Mouse (Mus musculus) thymus, postnatal 14 days (tissue): ENCODE measurements around the gene Mrnip.
A peak's percentile ranks its signal among the peaks of the same experiment; 100 is the strongest.

Source experiments
- DNase-seq: peaks from one replicate; pipeline ENCODE4 v3.0.0; 2021

The Mrnip gene

DNA sequence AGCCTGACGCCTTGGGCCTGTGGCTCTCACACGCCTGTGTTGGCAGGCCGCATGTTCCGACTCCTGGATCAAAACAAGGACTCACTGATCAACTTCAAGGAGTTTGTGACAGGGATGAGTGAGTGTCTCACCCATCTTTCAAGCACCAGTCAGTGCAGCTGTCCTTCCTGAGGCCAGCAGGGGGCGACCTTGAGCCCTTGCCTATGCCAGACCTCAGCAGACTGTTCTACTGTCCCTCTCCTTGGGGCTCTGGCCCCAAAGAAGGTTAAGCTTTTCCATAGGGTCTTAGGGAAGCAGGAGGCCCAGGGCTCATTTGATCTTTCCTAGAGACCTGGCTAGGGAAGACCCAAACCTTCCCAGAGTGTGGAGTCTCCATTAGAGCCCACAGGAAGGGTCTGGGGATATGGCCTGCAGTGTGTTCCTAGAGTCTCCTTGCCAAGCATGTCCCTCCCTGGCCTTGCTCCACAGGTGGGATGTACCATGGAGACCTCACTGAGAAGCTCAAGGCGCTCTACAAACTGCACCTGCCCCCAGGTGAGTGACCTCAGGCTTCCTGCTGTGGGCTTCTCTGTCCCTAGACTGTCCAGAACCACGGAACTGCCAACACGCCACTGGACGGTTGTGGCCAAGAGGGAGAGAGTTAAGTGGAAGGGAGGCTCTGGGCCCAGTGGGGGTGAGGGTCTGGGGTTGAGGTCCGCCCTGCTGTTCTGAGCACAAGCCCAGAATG lies 12.5 kb upstream of the Mrnip start:
- peak; percentile 58 for DNase-seq

DNA sequence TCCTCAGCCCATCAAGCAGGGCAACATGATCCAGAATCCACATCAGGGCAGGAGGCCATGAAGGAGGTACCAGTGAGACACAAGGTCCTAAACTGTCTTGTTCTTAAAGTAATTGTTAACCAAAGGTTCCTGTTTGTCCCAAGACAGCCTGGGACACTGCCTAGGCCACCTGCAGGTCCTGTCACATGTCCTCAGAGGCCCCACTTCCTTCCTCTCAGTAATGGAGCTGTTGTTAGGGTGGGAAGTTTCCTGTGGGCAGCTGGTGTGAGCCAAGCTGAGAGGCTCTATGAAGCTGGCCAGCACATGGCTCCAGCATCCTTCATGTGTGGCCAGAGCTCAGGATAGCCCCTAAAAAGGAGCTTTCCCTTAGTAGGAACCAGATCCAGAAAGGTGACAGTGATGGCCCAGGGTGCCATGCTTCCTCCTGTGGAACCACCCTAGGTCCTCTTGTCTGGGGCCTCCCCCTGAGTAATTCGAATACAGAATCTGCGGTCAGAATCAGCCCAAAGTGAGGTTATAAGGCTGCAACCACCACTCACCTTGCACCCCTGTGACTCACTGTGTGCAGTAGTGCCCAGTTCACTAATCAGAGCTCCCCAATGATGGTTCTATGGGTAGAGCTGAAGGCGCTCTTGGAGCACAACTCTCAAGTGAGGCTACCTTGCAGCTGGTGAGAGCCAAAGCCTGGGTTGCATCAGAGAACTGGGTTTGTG lies 11.8 kb upstream of the Mrnip start:
- DNase-seq: no peak

DNA sequence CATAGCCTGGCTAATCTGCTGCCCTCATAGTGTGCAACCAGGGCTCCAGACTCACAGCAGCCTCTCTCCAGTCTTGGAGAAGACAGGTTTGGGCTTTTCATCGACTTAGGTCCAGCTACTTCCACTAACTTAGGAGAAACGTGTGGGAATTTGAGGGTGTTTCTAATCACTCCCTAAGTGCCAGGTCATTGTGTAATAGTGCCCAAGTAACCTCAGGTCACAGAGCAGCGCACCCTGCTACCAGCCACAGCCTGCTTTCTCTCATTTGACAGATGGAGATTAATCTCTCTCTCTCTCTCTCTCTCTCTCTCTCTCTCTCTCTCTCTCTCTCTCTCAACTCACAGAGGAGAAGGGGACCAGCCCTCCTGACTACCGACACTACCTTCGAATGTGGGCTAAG lies 5.9 kb upstream of the Mrnip start:
- no peak for DNase-seq

DNA sequence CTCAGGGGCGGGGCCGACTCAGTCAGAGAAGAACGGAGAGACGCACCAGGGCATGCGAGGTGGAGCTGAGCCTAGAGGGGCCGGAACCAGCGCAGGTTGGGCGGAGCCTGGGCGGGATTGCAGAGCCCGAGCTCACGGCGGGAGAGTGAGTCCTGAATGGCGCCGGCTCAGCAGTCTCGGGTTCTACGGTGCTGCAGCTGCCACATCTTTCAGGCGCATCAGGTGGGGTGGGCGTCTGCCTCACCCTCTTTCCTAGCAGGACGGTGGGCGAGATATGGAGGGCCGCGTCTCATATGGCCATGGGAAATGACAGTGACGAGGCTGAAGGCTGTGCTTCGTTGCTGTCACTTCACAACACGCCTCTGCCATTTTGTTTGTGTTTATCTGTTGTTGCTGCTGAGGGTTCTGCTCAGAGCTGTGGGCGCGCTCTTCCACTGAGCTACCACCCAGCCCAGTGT lies 515 bp downstream of the Mrnip start:
- peak; percentile 98 for DNase-seq

DNA sequence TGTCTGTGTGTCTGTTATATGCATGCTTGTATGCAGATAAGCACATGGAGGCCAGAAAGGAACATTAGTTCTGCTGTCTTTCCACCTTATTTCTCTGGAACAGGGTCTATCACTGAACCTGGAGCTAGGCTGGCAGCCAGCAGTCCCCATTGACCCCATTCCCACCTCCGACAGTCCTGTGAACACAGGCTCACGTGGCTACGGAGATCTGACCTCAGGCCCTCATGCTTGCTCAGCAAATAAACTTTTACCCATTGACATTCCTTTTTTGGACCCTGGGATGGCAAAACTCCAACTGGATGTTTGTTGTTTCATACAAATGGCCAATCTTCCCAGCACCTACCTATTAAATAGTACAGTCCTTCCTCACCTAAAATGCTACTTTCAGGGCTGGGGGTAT lies 2.1 kb downstream of the Mrnip start:
- no peak for DNase-seq

DNA sequence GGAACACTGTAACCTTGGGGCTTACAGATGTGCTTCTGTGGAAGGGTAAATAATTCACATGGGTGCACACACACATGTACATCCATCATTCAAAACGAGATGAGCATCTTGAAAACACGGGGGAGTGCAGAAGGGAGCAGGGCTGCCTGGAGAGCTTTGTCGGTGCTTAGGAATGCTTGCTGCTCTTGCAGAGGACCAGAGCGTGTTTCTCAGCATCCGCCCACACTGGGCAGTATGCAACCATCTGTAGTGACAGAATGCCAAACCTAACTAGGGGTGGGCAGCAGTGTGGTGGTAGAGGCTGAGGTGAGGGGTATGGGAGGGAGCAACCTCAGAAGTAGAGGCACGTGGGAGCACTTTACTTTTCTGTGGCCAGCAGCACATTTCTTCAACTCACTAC lies 2.9 kb downstream of the Mrnip start:
- no peak for DNase-seq

DNA sequence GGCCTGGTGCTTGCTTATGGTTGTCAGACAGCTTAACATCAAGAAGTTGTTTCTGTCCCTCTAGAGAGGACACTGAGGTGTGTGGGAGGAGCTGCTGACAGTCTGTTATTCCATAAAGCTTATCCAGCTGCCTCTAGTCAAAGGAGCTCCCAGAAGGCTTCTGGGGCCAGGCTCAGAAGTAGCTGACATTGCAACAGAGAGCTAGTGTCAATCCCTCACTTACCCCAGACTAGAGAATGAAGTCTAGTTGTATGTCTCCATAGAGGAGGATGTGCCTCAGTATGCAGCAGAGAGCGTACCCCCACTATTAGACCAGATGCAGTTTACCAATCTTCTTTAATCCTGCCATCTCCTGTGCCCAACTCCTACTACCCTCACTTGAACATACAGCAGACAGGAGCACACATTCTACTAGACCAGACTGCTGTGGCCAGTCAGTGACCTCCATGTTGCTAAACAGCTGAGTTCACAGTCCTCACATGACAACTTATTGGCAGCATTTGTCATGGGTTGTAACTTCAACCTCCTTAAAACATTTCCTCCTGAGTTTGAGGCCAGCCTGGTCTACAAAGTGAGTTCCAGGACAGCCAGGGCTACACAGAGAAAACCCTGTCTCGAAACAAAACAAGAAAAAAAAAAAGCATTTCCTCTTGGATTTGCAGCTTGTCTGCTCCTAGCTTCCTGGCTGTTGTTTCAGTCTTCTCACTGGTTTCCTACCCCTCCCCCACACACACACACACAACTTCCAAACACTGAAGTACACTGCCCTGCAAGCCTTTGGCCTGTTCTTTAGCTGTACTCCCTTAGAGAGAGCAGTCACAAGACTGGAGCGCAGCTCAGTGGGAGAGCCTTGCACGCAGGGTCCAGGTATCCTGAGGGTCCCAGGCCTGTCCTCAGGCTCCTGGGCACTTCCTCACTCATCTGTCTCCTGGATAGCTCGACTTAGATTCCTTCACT lies 4.6 kb downstream of the Mrnip start:
- DNase-seq: no peak

DNA sequence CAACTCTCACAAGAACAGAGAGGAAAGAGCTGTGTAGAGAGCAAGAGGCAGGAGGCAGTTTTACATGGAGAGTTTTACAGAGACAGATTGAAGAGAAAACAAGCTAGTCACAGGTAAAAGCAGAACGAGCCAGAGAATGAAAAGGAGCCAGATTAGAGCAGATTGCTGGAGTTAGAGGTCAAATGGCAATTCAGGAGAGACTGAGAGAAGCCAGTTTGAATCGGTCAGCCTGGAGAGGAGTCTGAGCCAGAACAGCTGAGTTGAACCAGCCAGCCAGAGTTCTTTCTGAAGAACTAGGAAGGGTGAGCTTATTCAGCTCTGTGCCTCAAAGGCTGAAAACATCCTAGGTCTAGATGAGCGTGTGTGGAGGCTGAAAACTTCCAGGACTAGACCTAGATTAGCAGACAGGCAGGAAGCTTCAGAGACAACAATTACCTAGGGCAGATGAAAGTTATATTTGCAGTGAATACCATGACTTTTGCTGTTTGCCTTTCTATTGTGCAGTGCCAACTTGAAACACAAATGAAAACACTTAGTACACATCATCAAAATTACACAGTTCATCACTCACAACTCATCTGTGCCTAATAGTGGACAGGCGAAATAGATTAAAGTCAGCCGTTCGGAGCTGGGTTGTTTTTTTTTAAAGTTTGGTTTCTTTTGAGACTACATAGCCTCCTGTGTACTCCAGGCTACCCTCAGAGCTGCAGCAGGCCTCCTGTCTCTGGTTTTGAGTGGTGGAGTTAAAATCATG lies 6.4 kb downstream of the Mrnip start:
- no peak for DNase-seq

DNA sequence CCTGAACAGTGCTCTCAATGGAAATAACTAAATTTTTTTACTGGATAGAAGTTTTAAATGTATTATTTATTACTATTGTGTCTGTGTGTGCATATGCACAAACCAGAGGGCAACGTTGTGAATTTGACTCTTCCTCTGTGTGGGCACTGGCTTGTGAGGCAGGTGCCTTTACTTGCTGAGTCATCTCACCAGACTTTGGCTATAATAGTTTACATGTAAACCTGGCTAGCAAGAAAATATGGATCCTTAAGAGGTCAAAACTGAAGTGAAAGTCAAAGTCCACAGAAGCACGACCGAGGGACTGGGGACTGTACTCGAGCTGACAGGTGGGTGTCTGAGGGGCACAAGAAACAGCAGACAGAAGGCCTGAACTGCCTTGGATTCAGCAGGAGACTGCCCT lies 8.5 kb downstream of the Mrnip start:
- no peak for DNase-seq

DNA sequence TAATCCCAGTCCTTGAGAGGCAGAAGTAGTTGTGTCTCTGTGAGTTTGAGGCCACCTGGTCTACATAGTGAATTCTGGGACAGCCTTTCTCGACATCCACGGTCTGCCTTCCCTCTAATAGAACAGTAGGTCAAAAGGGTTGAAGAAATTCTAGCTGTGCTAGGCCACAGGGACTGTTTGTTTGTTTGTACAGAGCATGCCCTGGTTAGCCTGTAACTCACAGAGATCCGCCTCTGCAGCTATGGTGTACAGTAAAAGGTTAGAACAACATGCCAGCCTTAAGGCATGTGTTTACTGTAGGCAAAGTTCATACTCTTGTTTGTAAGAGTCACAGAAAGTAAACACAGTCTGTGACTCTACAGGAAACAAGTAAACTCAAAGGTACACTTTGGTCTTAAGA lies 10.5 kb downstream of the Mrnip start:
- DNase-seq: no peak

DNA sequence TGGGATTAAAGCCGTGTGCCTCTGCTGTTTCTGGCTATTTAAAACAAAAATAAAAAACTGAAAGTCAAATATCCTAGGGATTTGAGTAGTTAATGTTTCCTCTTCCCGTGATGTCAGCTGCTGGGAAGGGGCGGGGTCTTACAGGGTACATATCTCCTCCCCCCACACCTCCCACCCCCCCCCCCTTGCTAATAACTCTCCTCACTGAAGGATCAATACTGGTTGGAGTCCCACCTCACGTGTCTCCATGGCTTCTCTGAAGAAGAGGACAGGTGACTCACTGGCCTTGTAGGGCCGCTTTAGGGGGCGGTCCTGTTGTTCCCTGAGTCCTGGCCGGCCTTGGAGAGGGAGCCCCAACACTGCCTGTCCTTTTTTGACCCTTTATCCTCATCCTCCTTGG lies 14.4 kb downstream of the Mrnip start:
- no peak for DNase-seq

DNA sequence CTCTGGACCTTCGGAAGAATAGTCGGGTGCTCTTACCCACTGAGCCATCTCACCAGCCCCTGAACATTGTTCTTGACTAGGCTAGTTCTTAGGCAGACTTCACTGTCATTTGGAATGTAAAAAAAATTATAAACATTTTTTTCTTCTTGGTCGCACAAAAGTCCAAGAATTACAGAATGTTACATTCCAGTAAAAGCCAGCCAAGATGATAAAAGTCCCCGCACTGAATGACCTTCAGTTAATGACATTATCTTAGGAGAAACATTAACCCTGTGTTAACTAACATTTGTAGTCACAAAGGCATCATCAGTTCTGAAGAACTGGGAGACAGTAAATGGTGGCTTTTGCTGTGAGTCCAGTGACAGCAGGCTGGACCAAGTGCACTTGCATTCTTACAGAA lies 16.1 kb downstream of the Mrnip start:
- no peak for DNase-seq

DNA sequence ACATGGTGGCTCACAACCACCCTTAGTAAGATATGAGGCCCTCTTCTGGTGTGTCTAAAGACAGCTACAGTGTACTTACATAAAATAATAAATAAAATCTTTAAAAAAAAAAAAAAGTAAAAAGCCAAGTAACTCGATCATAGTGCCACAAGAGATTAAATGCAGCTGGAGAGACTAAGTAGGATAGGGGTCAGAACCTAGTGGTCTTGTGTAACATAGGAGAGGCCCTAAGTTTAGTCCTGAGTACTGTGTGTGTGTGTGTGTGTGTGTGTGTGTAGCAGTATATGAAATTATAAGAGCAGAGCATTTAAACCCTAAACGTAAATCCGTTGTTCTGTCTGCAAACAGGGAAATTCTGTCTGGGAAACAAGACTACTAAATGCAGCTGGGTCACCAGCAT lies 18.0 kb downstream of the Mrnip start:
- no peak for DNase-seq

DNA sequence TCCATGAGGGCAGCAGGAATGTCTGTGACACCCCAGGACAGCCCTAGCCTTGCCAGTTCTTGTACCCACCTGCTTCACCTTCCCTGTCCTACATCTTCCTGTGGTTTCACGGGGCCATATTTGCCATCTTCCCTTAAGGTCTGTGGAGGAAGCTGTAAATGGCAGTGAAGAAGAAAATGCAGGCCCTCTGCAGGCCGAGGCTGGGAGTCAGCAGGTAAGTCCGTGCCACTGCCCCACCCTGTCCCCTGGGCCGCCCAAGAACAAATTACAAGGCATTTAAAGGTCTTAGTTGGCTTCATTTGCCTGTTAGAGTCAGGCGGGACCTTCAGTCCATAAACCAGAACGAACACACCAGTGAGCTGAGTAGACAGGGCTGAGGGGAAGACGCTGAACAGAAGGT lies 19.8 kb downstream of the Mrnip start:
- DNase-seq: no peak

DNA sequence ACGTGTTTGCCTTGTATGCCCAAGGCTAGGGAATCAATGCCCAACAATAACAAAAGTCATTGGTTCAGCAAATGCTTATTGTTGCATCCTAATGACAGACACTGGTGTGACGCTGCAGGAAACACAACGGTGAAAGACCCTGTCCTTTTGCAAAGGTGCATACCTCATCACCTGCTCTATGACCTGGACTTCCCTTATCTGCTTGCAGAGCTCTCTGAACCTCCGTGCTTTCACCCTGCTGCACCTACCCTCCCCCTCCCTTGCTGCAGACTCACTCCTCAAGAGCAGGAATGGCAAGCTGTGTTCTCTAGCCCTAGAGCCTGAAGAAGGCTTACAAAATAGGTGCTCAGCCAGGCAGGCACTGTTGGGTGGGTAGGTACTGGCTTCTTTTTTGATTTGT lies 20.5 kb downstream of the Mrnip start:
- DNase-seq: no peak

DNA sequence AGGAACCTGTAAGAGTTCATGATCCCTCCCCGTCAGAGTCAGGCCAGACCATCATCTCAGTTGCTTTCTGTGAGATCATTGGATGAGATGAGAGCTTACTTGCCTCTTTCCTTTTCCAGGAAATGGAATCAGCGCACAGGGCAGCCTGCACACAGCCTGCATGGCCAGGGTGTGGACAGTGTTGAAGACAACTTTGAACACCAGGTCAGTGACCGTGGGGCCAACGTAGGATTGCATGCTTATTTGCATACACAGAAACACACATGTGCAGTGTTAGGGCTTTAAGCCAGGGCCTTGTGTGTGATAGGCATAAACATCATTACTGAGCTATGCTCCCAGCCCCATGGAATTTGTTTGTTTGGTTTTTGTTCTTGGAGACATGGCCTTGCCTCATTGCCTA lies 23.3 kb downstream of the Mrnip start:
- DNase-seq: no peak

DNA sequence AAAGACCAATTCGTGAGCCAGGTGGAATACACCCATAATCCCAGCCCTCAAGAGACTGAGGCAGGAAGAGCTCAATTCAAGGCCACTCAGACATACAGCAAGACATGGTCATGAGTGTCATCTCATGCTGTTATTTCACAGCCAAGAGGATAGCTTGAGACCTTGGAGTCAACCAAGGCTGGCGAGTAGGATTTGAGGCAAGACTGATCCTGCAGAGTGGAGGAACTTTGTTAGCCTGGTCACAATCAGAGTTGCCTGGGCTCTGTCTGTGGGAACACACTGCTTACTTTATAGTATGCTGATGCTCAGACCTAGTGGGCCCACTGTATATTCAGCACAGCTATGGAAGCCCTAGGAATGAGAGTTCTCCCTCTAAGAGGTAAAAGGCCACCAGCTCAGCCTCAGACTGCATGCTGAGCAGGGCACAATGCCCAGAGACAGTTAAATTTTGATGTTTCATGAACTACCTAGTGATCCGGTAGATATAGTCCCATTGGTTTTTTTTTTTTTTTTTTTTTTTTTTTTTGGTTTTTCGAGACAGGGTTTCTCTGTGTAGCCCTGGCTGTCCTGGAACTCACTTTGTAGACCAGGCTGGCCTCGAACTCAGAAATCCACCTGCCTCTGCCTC lies 24.1 kb downstream of the Mrnip start:
- DNase-seq: no peak

DNA sequence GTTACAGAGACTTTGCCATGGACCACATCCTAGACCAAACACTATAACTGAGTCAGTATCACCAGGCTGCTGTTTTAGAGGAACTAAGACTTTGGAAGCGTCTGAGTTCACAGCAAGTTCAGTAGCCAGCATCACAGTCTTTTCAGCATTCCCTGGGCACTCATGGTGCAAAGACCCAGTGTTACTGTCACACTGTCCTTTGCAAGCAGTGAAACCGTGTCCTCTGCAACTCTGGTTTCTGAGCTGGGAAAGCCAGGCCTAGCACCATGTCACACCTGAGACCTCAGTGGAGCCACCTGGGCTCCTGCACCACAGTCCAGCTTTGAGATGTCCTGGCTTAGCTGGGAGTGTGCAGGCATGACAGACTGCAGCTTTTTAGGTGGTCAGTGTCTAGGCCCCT lies 24.7 kb downstream of the Mrnip start:
- no peak for DNase-seq

DNA sequence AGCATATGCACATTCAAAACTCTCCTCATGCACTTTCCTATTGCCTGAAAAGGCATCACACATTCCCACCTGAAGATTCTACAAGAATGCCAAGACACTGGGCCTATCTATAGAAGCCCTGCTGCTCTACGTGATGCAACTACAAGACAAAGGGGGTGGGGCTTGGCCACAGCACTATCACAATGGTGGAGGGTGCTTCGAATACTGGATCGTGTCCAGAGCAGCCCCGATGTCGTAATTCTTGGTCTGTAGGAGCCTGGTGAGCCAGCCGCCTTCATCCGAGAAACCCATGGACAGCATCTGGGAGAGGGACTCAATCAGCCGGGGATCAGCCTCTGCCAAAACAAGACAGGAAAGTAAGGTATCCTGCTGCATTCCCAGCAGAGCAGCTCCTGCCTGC lies 26.4 kb downstream of the Mrnip start:
- DNase-seq: no peak

DNA sequence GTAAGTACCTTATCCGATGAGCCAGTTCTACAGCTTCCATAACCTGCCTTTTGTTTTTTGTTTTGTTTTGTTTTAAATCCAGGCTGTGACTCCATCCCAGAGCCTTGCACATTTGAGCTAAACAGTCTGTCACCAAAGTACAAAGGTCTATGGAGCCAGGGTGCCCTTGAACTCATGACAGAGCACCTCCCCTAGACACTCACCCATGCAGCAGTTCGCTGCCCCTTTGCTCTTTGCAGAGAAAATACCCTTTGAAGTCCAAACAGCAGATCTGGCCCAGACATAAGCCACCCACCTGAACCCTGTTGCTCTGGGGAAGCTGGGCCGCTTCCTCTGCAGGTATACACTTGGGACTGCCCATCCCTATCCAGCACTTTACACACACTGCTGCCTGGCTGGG lies 27.3 kb downstream of the Mrnip start:
- DNase-seq: no peak

DNA sequence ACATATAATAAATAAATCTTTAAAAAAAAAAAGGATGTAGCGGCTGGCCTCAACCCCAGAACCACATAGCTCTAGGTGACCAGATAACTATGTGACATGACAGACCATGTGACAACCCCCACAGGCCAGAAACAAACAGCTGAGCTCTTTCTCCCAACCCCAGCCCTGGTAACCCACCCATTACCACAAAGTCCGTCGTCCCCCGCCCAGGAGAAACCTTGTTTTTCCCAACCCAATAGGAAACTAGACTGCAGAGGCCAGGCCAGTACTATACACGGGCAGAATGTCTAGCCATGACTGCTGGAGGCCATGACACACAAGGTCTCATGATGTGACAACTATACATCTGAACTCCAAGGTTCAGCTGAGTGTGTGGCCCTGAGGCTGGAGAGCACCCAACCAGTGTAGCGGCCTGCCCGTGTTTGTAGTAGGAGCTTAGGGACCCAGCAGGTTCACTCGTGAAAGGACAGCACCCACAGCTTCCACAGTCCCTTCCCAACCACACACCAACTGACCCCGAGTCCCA lies 29.1 kb downstream of the Mrnip start:
- no peak for DNase-seq

DNA sequence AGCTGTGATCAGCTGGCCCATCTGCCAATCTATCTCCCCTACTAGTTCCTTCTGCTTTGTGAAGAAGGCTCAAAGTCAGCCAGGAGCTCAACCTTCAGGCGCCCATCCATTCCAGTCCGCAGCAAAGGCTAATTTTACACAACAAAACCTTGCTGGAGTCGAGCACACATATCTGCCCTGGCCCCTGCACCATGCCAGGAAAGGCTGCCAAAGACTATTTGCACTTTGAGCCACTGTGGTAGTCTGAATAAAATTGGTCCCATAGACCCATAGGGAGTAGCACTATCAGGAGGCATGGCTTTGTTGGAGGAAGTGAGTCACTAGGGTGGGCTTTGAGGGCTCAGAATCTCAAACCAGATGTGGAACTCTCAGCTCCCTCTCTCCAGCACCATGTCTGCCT lies 31.2 kb downstream of the Mrnip start:
- no peak for DNase-seq
